Mouse (Mus musculus) lung, adult 2 months (tissue): ENCODE results near the gene Lrrc4b.

ENCODE experiments used
- CTCF ChIP-seq: fragments of 200-500 bp; IDR thresholded peaks from 2 replicates; pipeline ENCODE4 v1.5.1; 2011; ENCODE audit warnings: mild to moderate bottlenecking, low read length, control low read depth; ENCODE audit not compliant: insufficient read depth
- POLR2A ChIP-seq: fragments of 200-500 bp; IDR thresholded peaks from 2 replicates; pipeline ENCODE4 v1.6.1; 2011; ENCODE audit warnings: low read depth, mild to moderate bottlenecking, control low read depth, low read length, borderline replicate concordance; ENCODE audit errors: extremely low read depth

GRCm38 (mm10) chr7:44482836-44483435 is 54.1 kb downstream of the Lrrc4b start:
- no peak for TF ChIP-seq POLR2A
- TF ChIP-seq CTCF, result no peak
